Mouse (Mus musculus) kidney, embryonic 16.5 days (tissue): ENCODE data around the gene Klhl3. TPM values are rescaled to one million over a fixed set of nuclear protein-coding genes. Genes with fewer than 3 reads are reported as not detected.

Source experiments
- ATAC-seq: fragments of 200-750 bp; cut with Nextera tagmentation; 2 replicates; pipeline ENCODE4 v1.8.0; 2017; ENCODE audit warnings: moderate TSS enrichment; ENCODE audit not compliant: low FRiP score, low TSS enrichment
- H3K27ac ChIP-seq: fragments of 300-500 bp; sonication (generic); 2 replicates; pipeline ENCODE4 v1.5.1; 2014; ENCODE audit warnings: low read length
- H3K27me3 ChIP-seq: fragments of 300-500 bp; sonication (generic); 2 replicates; pipeline ENCODE4 v1.6.1; 2014; ENCODE audit warnings: low read length, control low read depth, mixed read lengths; ENCODE audit not compliant: insufficient read depth
- H3K36me3 ChIP-seq: fragments of 300-500 bp; sonication (generic); 2 replicates; pipeline ENCODE4 v1.6.1; 2014; ENCODE audit warnings: low read length, control low read depth, mixed read lengths; ENCODE audit not compliant: insufficient read depth
- H3K4me1 ChIP-seq: fragments of 300-500 bp; sonication (generic); 2 replicates; pipeline ENCODE4 v1.6.1; 2014; ENCODE audit warnings: low read length, control low read depth, mixed read lengths; ENCODE audit not compliant: insufficient read depth
- H3K4me2 ChIP-seq: fragments of 300-500 bp; sonication (generic); replicated peaks from 2 replicates; pipeline ENCODE4 v1.6.1; 2014; ENCODE audit warnings: low read depth, low read length
- H3K4me3 ChIP-seq: fragments of 300-500 bp; sonication (generic); 2 replicates; pipeline ENCODE4 v1.5.1; 2014; ENCODE audit warnings: mild to moderate bottlenecking, low read length
- H3K9ac ChIP-seq: fragments of 300-500 bp; sonication (generic); replicated peaks from 2 replicates; pipeline ENCODE4 v1.6.1; 2014; ENCODE audit warnings: low read length
- H3K9me3 ChIP-seq: fragments of 300-500 bp; sonication (generic); 2 replicates; pipeline ENCODE4 v1.6.1; 2016; ENCODE audit warnings: low read length, control low read depth
- WGBS: fragments of 180-500 bp; shearing (Covaris S2); extraction: QIAGEN DNeasy Blood & Tissue Kit; methylation state at CpG from one replicate; pipeline ENCODE4 v1.1.7; 2014; 5-methylcytosine and 5-hydroxymethylcytosine counted together
- polyA plus RNA-seq: library from polyadenylated mRNA; unstranded; fragments of >200 nt; fragmentation: Nextera tagmentation; extraction: Ambion mirVana; gene quantifications from 2 replicates; pipeline ENCODE4 v1.2.1, GENCODE M21; 2015

Klhl3 gene
- 8.2 and 9.2 TPM in 2 replicates for polyA plus RNA-seq

- peak; percentile 92 for ATAC-seq
- Histone ChIP-seq H3K4me1 (peaks cover 25% of the 10 kb centered on the region), H3K36me3 (no peaks in the 10 kb centered on the region), H3K27ac (peak within 1 kb of the TSS; percentile 75), H3K9me3 (no peaks in the 10 kb centered on the region), H3K4me3 (peak within 1 kb of the TSS; percentile 66), H3K9ac (peak within 1 kb of the TSS; percentile 64), H3K27me3 (no peaks in the 10 kb centered on the region), H3K4me2 (peak within 1 kb of the TSS; percentile 85)
- WGBS = under 1% methylated on average over 35 of the region's 35 CpGs
Observed at GRCm38 (mm10) chr13:58113061-58113900, at the start of gene Klhl3. Gene Klhl3 (minus strand): TSS chr13:58113592.

GRCm38 (mm10) chr13:58160761-58161160, 47.4 kb upstream of the Klhl3 start:
- 97% methylated on average over 15 of the region's 15 CpGs for WGBS
- Histone ChIP-seq H3K36me3 (peaks cover 33% of the 10 kb centered on the region), H3K9ac (no peak overlapping the region), H3K4me1 (peaks cover 11% of the 10 kb centered on the region; the same call in 1 of the 2 replicates), H3K4me2 (no peak overlapping the region), H3K9me3 (peaks cover 14% of the 10 kb centered on the region), H3K27ac (no peak overlapping the region), H3K27me3 (no peaks in the 10 kb centered on the region), H3K4me3 (no peak overlapping the region)
- ATAC-seq = no peak

- Histone ChIP-seq H3K9me3 (peaks cover 17% of the 10 kb centered on the region), H3K4me3 (peak overlapping the region; percentile 86), H3K27me3 (no peaks in the 10 kb centered on the region), H3K36me3 (peaks cover 26% of the 10 kb centered on the region), H3K27ac (peak overlapping the region; percentile 44), H3K9ac (peak overlapping the region; percentile 83), H3K4me1 (peaks cover 11% of the 10 kb centered on the region; the same call in 1 of the 2 replicates), H3K4me2 (peak overlapping the region; percentile 94)
- peak; percentile 66 for ATAC-seq
- WGBS = 10% methylated on average over 16 of the region's 16 CpGs
Observed at GRCm38 (mm10) chr13:58158099-58158912, 44.9 kb upstream of the Klhl3 start.

- Histone ChIP-seq H3K4me1 (peaks cover 11% of the 10 kb centered on the region; the same call in 1 of the 2 replicates), H3K27me3 (no peaks in the 10 kb centered on the region), H3K27ac (peak within 1 kb of the TSS; percentile 44), H3K9me3 (peaks cover 17% of the 10 kb centered on the region), H3K4me2 (peak within 1 kb of the TSS; percentile 94), H3K9ac (peak within 1 kb of the TSS; percentile 83), H3K36me3 (peaks cover 21% of the 10 kb centered on the region), H3K4me3 (peak within 1 kb of the TSS; percentile 86)
- WGBS = under 1% methylated on average over 30 of the region's 30 CpGs
- ATAC-seq = peak; percentile 87
Observed at GRCm38 (mm10) chr13:58157447-58158098, 44.2 kb upstream of the Klhl3 start, which contains the start of gene Idnk. Gene Idnk (plus strand): TSS chr13:58157649.

GRCm38 (mm10) chr13:58157036-58157435, 43.6 kb upstream of the Klhl3 start:
- 0 out of 2 replicates have a peak, but pooled peaks have one; percentile 1 for ATAC-seq
- WGBS = 31% methylated on average over 8 of the region's 8 CpGs

GRCm38 (mm10) chr13:58156031-58156430, 42.6 kb upstream of the Klhl3 start:
- Histone ChIP-seq H3K27me3 (no peaks in the 10 kb centered on the region), H3K27ac (no peak overlapping the region), H3K4me3 (no peak overlapping the region), H3K9me3 (peaks cover 11% of the 10 kb centered on the region), H3K4me1 (peaks cover 11% of the 10 kb centered on the region; the same call in 1 of the 2 replicates), H3K4me2 (no peak overlapping the region), H3K9ac (no peak overlapping the region), H3K36me3 (peaks cover 12% of the 10 kb centered on the region)
- ATAC-seq = no peak
- 97% methylated on average over 2 of the region's 2 CpGs for WGBS

More at GRCm38 (mm10) chr13:58157036-58157435, 43.6 kb upstream of the Klhl3 start:
- H3K27ac ChIP-seq = no peak overlapping the region
- peaks cover 20% of the 10 kb centered on the region for H3K36me3 ChIP-seq
- peak overlapping the region; percentile 86 for H3K4me3 ChIP-seq
- peak overlapping the region; percentile 94 for H3K4me2 ChIP-seq
- H3K9ac ChIP-seq = peak overlapping the region; percentile 83
- no peaks in the 10 kb centered on the region for H3K27me3 ChIP-seq
- H3K9me3 ChIP-seq = peaks cover 17% of the 10 kb centered on the region
- H3K4me1 ChIP-seq = peaks cover 11% of the 10 kb centered on the region; the same call in 1 of the 2 replicates

- H3K36me3 ChIP-seq = no peaks in the 10 kb centered on the region
- no peak overlapping the region for H3K9ac ChIP-seq
- H3K9me3 ChIP-seq = peaks cover 5% of the 10 kb centered on the region
- H3K27me3 ChIP-seq = no peaks in the 10 kb centered on the region
- H3K4me3 ChIP-seq = no peak overlapping the region
- H3K4me2 ChIP-seq = no peak overlapping the region
- peaks cover 13% of the 10 kb centered on the region; the same call in 1 of the 2 replicates for H3K4me1 ChIP-seq
- no peak for ATAC-seq
- no peak overlapping the region for H3K27ac ChIP-seq
- WGBS = 82% methylated on average over 11 of the region's 11 CpGs
Observed at GRCm38 (mm10) chr13:58150442-58150841, 37.0 kb upstream of the Klhl3 start.

GRCm38 (mm10) chr13:58149629-58150028, 36.2 kb upstream of the Klhl3 start:
- H3K4me1 ChIP-seq = peaks cover 13% of the 10 kb centered on the region; the same call in 1 of the 2 replicates
- H3K27me3 ChIP-seq = no peaks in the 10 kb centered on the region
- H3K4me3 ChIP-seq = no peak overlapping the region
- H3K4me2 ChIP-seq = 0 out of 2 replicates have a peak overlapping the region, but pooled peaks have one; percentile 87
- H3K36me3 ChIP-seq = no peaks in the 10 kb centered on the region
- 71% methylated on average over 3 of the region's 3 CpGs for WGBS
- peaks cover 2% of the 10 kb centered on the region for H3K9me3 ChIP-seq
- H3K27ac ChIP-seq = peak overlapping the region; percentile 7; the same call in 1 of the 2 replicates
- ATAC-seq = no peak
- no peak overlapping the region for H3K9ac ChIP-seq

GRCm38 (mm10) chr13:58149033-58149558, 35.7 kb upstream of the Klhl3 start:
- H3K9me3 ChIP-seq = peaks cover 2% of the 10 kb centered on the region
- 34% methylated on average over 5 of the region's 5 CpGs for whole genome bisulfite sequencing
- no peaks in the 10 kb centered on the region for H3K27me3 ChIP-seq
- no peak overlapping the region; the same call in 1 of the 2 replicates for H3K9ac ChIP-seq
- H3K4me1 ChIP-seq = peaks cover 13% of the 10 kb centered on the region; the same call in 1 of the 2 replicates
- peak overlapping the region; percentile 87 for H3K4me2 ChIP-seq
- ATAC-seq = peak; percentile 81
- peak overlapping the region; percentile 44 for H3K4me3 ChIP-seq
- H3K36me3 ChIP-seq = no peaks in the 10 kb centered on the region
- H3K27ac ChIP-seq = peak overlapping the region; percentile 53; the same call in 1 of the 2 replicates
